Mouse (Mus musculus) c-Kit-negative CD71-positive TER-119-positive erythroid progenitor cells, embryonic 14.5 days (primary cell): ENCODE results near the gene 1700011L22Rik.

Experiments used
- DNase-seq: peaks from one replicate; pipeline ENCODE4 v3.0.0-alpha.2; 2013; ENCODE audit warnings: low read depth, low spot score

1700011L22Rik gene

GRCm38 (mm10) chr8:79248470-79248869 is at the start of gene 1700011L22Rik:
Gene 1700011L22Rik (minus strand): TSS chr8:79248570.
- no peak for DNase-seq

- no peak for DNase-seq
These were observed 49.4 kb upstream of the 1700011L22Rik start for GRCm38 (mm10) chr8:79297763-79298162.

GRCm38 (mm10) chr8:79295276-79296105 is 47.1 kb upstream of the 1700011L22Rik start:
- DNase-seq, result no peak

- peak; percentile 83 for DNase-seq
These were observed 46.4 kb upstream of the 1700011L22Rik start, which contains the start of gene Mmaa for GRCm38 (mm10) chr8:79294610-79295275. Gene Mmaa (minus strand): TSS chr8:79294937.

- DNase-seq, result no peak
These were observed 45.5 kb upstream of the 1700011L22Rik start for GRCm38 (mm10) chr8:79293841-79294240.

- DNase-seq, result no peak
These were observed 44.4 kb upstream of the 1700011L22Rik start for GRCm38 (mm10) chr8:79292712-79293264.

- no peak for DNase-seq
These were observed 41.2 kb upstream of the 1700011L22Rik start for GRCm38 (mm10) chr8:79289592-79289991.

- DNase-seq, result no peak
These were observed 40.3 kb upstream of the 1700011L22Rik start for GRCm38 (mm10) chr8:79288681-79289080.

GRCm38 (mm10) chr8:79288250-79288649 is 39.9 kb upstream of the 1700011L22Rik start:
- DNase-seq, result no peak

- DNase-seq, result no peak
These were observed 38.1 kb upstream of the 1700011L22Rik start for GRCm38 (mm10) chr8:79286424-79286823.

GRCm38 (mm10) chr8:79284626-79285025 is 36.3 kb upstream of the 1700011L22Rik start:
- DNase-seq, result no peak

- no peak for DNase-seq
These were observed 33.1 kb upstream of the 1700011L22Rik start for GRCm38 (mm10) chr8:79281376-79281890.

- no peak for DNase-seq
These were observed 29.0 kb upstream of the 1700011L22Rik start for GRCm38 (mm10) chr8:79277264-79277870.

GRCm38 (mm10) chr8:79274940-79275339 is 26.6 kb upstream of the 1700011L22Rik start:
- DNase-seq, result no peak

- no peak for DNase-seq
These were observed 25.4 kb upstream of the 1700011L22Rik start for GRCm38 (mm10) chr8:79273776-79274175.

- no peak for DNase-seq
These were observed 24.3 kb upstream of the 1700011L22Rik start for GRCm38 (mm10) chr8:79272676-79273075.

- DNase-seq, result no peak
These were observed 20.6 kb upstream of the 1700011L22Rik start for GRCm38 (mm10) chr8:79268921-79269320.

GRCm38 (mm10) chr8:79261920-79262319 is 13.6 kb upstream of the 1700011L22Rik start:
- DNase-seq, result no peak

GRCm38 (mm10) chr8:79256076-79256705 is 7.8 kb upstream of the 1700011L22Rik start:
- no peak for DNase-seq

- DNase-seq, result no peak
These were observed 5.4 kb upstream of the 1700011L22Rik start for GRCm38 (mm10) chr8:79253742-79254141.

- no peak for DNase-seq
These were observed 4.9 kb downstream of the 1700011L22Rik start for GRCm38 (mm10) chr8:79243422-79243821.
